Mouse (Mus musculus): Measurements from ENCODE around the gene Herc1. TPM values are rescaled to one million over a fixed set of nuclear protein-coding genes. Genes with fewer than 3 reads are reported as not detected.

Herc1 gene
- polyA plus RNA-seq, 1 experiment from 2014 or later = 22.4 TPM

GRCm38 (mm10) chr9:66510351-66510841 lies 160.1 kb downstream of the Herc1 start:
- peaks cover 33% of the 10 kb centered on the region for H3K4me1 ChIP-seq
- H3K36me3 ChIP-seq = peaks cover 69% of the 10 kb centered on the region
- no peak overlapping the region; the same call in 1 of the 2 replicates for H3K4me3 ChIP-seq
- WGBS = 76% methylated on average over 7 of the region's 7 CpGs
- H3K27me3 ChIP-seq (ENCODE audit: low read depth, poor library complexity, severe bottlenecking) = no peaks in the 10 kb centered on the region
- H3K9me3 ChIP-seq (replicated peaks) = no peaks in the 10 kb centered on the region
- no peak for DNase-seq (ENCODE audit: low spot score)
- H3K27ac ChIP-seq = peak overlapping the region; percentile 93

DNA sequence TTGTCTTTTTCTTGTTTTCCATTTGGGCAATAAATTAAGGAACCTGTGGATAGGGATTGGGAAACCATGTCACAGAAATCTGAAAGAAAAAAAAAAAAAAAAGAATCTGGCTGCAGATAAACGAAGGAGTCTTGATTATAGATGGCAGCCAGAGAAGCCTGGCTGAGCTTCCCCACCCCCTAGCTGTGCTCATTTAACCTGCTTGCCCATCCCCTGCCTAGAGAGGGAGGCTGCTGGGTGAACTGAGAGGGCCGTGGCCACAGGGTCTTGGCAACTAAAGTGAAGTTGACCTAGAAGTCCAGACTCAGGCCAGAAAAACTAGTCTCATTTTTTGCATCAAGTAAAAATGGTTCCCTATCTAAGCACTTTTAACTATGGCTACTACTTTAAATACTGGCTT lies 160.7 kb downstream of the Herc1 start:
- WGBS = 1% methylated on average over 2 of the region's 2 CpGs
- no peaks in the 10 kb centered on the region for H3K27me3 ChIP-seq (ENCODE audit: low read depth, poor library complexity, severe bottlenecking)
- H3K36me3 ChIP-seq = peaks cover 68% of the 10 kb centered on the region
- H3K27ac ChIP-seq = peak overlapping the region; percentile 93
- H3K9me3 ChIP-seq (replicated peaks) = no peaks in the 10 kb centered on the region
- DNase-seq (ENCODE audit: low spot score) = peak; percentile 43
- H3K4me3 ChIP-seq = peak overlapping the region; percentile 74
- H3K4me1 ChIP-seq = peaks cover 33% of the 10 kb centered on the region

DNA sequence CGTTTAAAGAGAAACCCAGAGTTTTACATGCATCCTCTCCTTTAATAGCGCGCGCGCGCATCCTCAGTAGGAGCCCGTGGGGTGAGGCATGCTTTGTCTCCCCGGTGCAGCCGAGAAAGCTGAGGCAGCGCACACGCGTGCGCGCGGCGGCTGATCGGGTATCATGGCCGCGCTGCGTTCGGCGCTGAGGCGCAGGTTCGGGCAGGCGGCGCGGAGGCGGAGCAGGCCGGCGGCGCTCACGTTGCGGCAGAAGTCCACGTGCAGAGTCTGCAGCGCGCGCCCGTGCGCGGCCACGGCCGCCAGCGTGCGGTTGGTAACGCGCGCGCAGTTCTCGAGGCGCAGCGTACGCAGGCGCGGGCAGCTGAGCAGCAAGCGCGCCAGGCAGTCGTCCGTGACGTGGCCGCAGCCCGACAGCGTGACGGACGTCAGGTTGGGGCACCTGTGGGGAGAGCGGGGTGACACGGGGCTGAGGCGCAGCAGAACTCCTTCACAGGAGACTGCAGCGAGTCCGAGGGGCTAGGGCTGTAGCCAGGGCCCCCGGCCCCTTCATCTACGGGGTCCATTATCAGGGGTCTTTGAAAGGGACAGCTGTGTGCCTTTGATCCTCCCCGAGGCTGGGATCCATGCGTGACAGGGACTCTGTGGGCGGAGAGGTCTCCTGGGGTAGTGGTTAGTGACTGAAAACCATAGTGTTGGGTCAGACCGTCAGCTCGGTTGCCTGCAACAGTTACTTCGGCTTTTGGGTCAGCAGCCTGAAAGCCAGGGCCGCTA lies 161.5 kb downstream of the Herc1 start:
- peaks cover 33% of the 10 kb centered on the region for H3K4me1 ChIP-seq
- peak; percentile 93 for DNase-seq (ENCODE audit: low spot score)
- H3K4me3 ChIP-seq = peak overlapping the region; percentile 74
- WGBS = under 1% methylated on average over 78 of the region's 78 CpGs
- peaks cover 68% of the 10 kb centered on the region for H3K36me3 ChIP-seq
- peak overlapping the region; percentile 93 for H3K27ac ChIP-seq
- H3K9me3 ChIP-seq (replicated peaks) = no peaks in the 10 kb centered on the region
- no peaks in the 10 kb centered on the region for H3K27me3 ChIP-seq (ENCODE audit: low read depth, poor library complexity, severe bottlenecking)

- Histone ChIP-seq H3K4me1 (peaks cover 33% of the 10 kb centered on the region), H3K27me3 (ENCODE audit: low read depth, poor library complexity, severe bottlenecking) (no peaks in the 10 kb centered on the region), H3K27ac (peak overlapping the region; percentile 93), H3K4me3 (peak overlapping the region; percentile 74), H3K9me3 (replicated peaks) (no peaks in the 10 kb centered on the region), H3K36me3 (peaks cover 69% of the 10 kb centered on the region)
- WGBS = 1% methylated on average over 8 of the region's 8 CpGs
- DNase-seq (ENCODE audit: low spot score) = peak; percentile 84
Observed at GRCm38 (mm10) chr9:66512351-66512671, 162.1 kb downstream of the Herc1 start.

DNA sequence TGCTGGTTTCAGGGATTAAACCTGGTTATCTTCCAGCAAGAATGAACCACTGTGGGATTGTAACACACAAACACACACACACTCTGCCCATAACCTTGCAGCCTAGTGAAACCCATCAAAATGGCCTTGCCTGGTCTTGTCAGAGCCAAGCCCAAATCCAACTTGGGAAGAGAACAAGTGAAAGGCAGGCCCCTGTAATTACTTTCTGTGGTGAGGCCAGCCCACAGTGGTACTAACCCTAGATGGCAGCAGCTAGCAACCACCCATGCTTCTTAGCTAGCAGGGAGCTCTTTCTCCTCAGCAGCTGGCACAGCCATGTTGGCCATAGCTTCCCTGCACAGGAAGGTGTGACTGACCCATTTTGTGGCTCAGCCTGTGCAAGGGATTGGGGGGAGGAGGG lies 162.9 kb downstream of the Herc1 start:
- peaks cover 69% of the 10 kb centered on the region for H3K36me3 ChIP-seq
- no peak for DNase-seq (ENCODE audit: low spot score)
- peaks cover 33% of the 10 kb centered on the region for H3K4me1 ChIP-seq
- H3K27ac ChIP-seq = no peak overlapping the region
- H3K9me3 ChIP-seq (replicated peaks) = no peaks in the 10 kb centered on the region
- H3K4me3 ChIP-seq = no peak overlapping the region
- no peaks in the 10 kb centered on the region for H3K27me3 ChIP-seq (ENCODE audit: low read depth, poor library complexity, severe bottlenecking)

GRCm38 (mm10) chr9:66513661-66514255 lies 163.5 kb downstream of the Herc1 start:
- no peak overlapping the region for H3K4me3 ChIP-seq
- WGBS = 87% methylated on average over 4 of the region's 4 CpGs
- H3K9me3 ChIP-seq (replicated peaks) = no peaks in the 10 kb centered on the region
- no peak overlapping the region for H3K27ac ChIP-seq
- H3K27me3 ChIP-seq (ENCODE audit: low read depth, poor library complexity, severe bottlenecking) = no peaks in the 10 kb centered on the region
- peaks cover 69% of the 10 kb centered on the region for H3K36me3 ChIP-seq
- H3K4me1 ChIP-seq = peaks cover 33% of the 10 kb centered on the region
- no peak for DNase-seq (ENCODE audit: low spot score)

- peak; percentile 53 for DNase-seq (ENCODE audit: low spot score)
- no peaks in the 10 kb centered on the region for H3K27me3 ChIP-seq (ENCODE audit: low read depth, poor library complexity, severe bottlenecking)
- no peak within 1 kb of the TSS for H3K4me3 ChIP-seq
- no peak within 1 kb of the TSS for H3K27ac ChIP-seq
- H3K9me3 ChIP-seq (replicated peaks) = no peaks in the 10 kb centered on the region
- peaks cover 33% of the 10 kb centered on the region for H3K4me1 ChIP-seq
- WGBS = 80% methylated on average over 17 of the region's 17 CpGs
- peaks cover 69% of the 10 kb centered on the region for H3K36me3 ChIP-seq
Observed at GRCm38 (mm10) chr9:66514256-66514770, 164.1 kb downstream of the Herc1 start, which contains the start of gene Fbxl22. TSS of gene Fbxl22 (minus strand) at chr9:66514593.

DNA sequence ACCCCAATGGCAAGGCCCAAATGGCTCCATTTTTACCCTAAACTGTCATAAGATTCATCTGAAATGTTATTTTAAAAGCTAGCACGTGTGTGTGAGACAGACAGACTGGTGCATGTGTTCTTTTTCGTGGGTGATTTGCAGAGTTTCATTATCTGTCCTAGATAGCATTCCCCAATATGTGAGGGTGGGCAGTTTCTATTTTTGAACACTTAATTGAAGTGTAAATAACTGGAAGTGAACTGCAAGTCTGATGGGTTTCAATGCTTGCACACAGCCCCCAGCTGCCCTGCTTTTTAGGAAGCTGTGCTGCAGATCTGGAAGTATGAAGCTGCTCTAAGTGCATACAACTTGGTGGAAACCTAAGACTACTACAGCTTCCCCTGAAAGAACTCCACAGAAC lies 164.9 kb downstream of the Herc1 start:
- peaks cover 70% of the 10 kb centered on the region for H3K36me3 ChIP-seq
- DNase-seq (ENCODE audit: low spot score) = no peak
- H3K27me3 ChIP-seq (ENCODE audit: low read depth, poor library complexity, severe bottlenecking) = no peaks in the 10 kb centered on the region
- no peak overlapping the region for H3K4me3 ChIP-seq
- H3K4me1 ChIP-seq = peaks cover 32% of the 10 kb centered on the region
- no peak overlapping the region for H3K27ac ChIP-seq
- 87% methylated on average over 2 of the region's 2 CpGs for WGBS
- H3K9me3 ChIP-seq (replicated peaks) = no peaks in the 10 kb centered on the region

GRCm38 (mm10) chr9:66515680-66516210 lies 165.5 kb downstream of the Herc1 start:
- 95% methylated on average over 10 of the region's 10 CpGs for WGBS
- no peak overlapping the region for H3K27ac ChIP-seq
- H3K9me3 ChIP-seq (replicated peaks) = no peaks in the 10 kb centered on the region
- H3K27me3 ChIP-seq (ENCODE audit: low read depth, poor library complexity, severe bottlenecking) = no peaks in the 10 kb centered on the region
- peaks cover 26% of the 10 kb centered on the region for H3K4me1 ChIP-seq
- peaks cover 72% of the 10 kb centered on the region for H3K36me3 ChIP-seq
- DNase-seq (ENCODE audit: low spot score) = no peak
- no peak overlapping the region for H3K4me3 ChIP-seq

GRCm38 (mm10) chr9:66516296-66516940 lies 166.2 kb downstream of the Herc1 start:
- 90% methylated on average over 6 of the region's 6 CpGs for WGBS
- Histone ChIP-seq H3K4me3 (no peak overlapping the region), H3K4me1 (peaks cover 23% of the 10 kb centered on the region), H3K27ac (no peak overlapping the region), H3K9me3 (replicated peaks) (no peaks in the 10 kb centered on the region), H3K36me3 (peaks cover 79% of the 10 kb centered on the region), H3K27me3 (ENCODE audit: low read depth, poor library complexity, severe bottlenecking) (no peaks in the 10 kb centered on the region)
- DNase-seq (ENCODE audit: low spot score) = no peak

DNA sequence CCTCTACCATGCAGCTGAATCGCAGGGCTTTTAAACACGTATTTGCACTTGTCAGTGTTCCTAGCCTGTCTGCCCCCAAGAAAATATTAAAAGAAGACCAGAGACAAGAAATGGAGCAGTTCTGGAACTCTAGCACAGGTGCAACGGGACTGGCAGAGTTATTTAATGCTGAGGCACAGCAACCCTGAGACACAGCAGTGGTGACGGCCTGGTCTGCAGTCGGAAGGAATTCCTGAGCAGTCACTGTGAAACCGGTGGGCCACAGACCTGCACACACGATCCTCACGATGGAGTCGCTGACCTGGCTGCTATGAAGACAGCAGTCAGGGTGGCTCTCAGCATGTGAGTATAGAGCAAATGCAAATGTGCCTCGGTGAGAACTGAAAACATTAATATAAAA lies 167.5 kb downstream of the Herc1 start:
- no peak for DNase-seq (ENCODE audit: low spot score)
- no peak overlapping the region for H3K4me3 ChIP-seq
- no peaks in the 10 kb centered on the region for H3K9me3 ChIP-seq (replicated peaks)
- 96% methylated on average over 10 of the region's 10 CpGs for WGBS
- no peak overlapping the region for H3K27ac ChIP-seq
- H3K4me1 ChIP-seq = peaks cover 14% of the 10 kb centered on the region; the same call in 1 of the 2 replicates
- peaks cover 92% of the 10 kb centered on the region for H3K36me3 ChIP-seq
- no peaks in the 10 kb centered on the region for H3K27me3 ChIP-seq (ENCODE audit: low read depth, poor library complexity, severe bottlenecking)

- Histone ChIP-seq H3K27ac (no peak overlapping the region), H3K36me3 (peaks cover 97% of the 10 kb centered on the region), H3K4me3 (no peak overlapping the region), H3K9me3 (replicated peaks) (no peaks in the 10 kb centered on the region), H3K27me3 (ENCODE audit: low read depth, poor library complexity, severe bottlenecking) (no peaks in the 10 kb centered on the region), H3K4me1 (peaks cover 10% of the 10 kb centered on the region; the same call in 1 of the 2 replicates)
- 88% methylated on average over 5 of the region's 5 CpGs for WGBS
- no peak for DNase-seq (ENCODE audit: low spot score)
Observed at GRCm38 (mm10) chr9:66518251-66518650, 168.0 kb downstream of the Herc1 start.

Data from limb, embryonic 10.5 days (tissue).